Mouse (Mus musculus) heart, postnatal 0 days (tissue): ENCODE measurements at regions not wholly inside any gene's neighbourhood (a gene's known extent, or its start where the extent isn't known, plus 50 kb on each side); places are given as distances from the start of the nearest gene placed in this dataset.

ENCODE experiments used
- ATAC-seq: fragments of 200-750 bp; cut with Nextera tagmentation; 2 replicates; pipeline ENCODE4 v1.8.0; 2017; ENCODE audit warnings: low read depth, moderate number of reproducible peaks, moderate library complexity; ENCODE audit not compliant: insufficient read depth
- DNase-seq: peaks from one replicate; pipeline ENCODE4 v3.0.0-alpha.2; 2016; ENCODE audit warnings: low spot score
- H3K27ac ChIP-seq: fragments of 300-500 bp; sonication (generic); 2 replicates; pipeline ENCODE4 v1.5.1; 2014; ENCODE audit warnings: low read depth, mild to moderate bottlenecking
- H3K27me3 ChIP-seq: fragments of 300-500 bp; sonication (generic); 2 replicates; pipeline ENCODE4 v1.6.1; 2014; ENCODE audit warnings: low read length, mixed read lengths; ENCODE audit not compliant: control insufficient read depth, insufficient read depth
- H3K36me3 ChIP-seq: fragments of 300-500 bp; sonication (generic); replicated peaks from 2 replicates; pipeline ENCODE4 v1.6.1; 2014; ENCODE audit warnings: low read length, mixed read lengths; ENCODE audit not compliant: control insufficient read depth, insufficient read depth
- H3K4me1 ChIP-seq: fragments of 300-500 bp; sonication (generic); 2 replicates; pipeline ENCODE4 v1.6.1; 2014; ENCODE audit warnings: antibody characterized with exemption; ENCODE audit not compliant: control insufficient read depth, insufficient read depth
- H3K4me2 ChIP-seq: fragments of 300-500 bp; sonication (generic); 2 replicates; pipeline ENCODE4 v1.6.1; 2014; ENCODE audit warnings: low read depth, mild to moderate bottlenecking, low read length, moderate library complexity
- H3K4me3 ChIP-seq: fragments of 300-500 bp; sonication (generic); 2 replicates; pipeline ENCODE4 v1.5.1; 2014; ENCODE audit warnings: low read depth, low read length
- H3K9ac ChIP-seq: fragments of 300-500 bp; sonication (generic); replicated peaks from 2 replicates; pipeline ENCODE4 v1.6.1; 2014; ENCODE audit warnings: low read depth, low read length, mixed read lengths
- H3K9me3 ChIP-seq: fragments of 300-500 bp; sonication (generic); replicated peaks from 2 replicates; pipeline ENCODE4 v1.6.1; 2016; ENCODE audit warnings: low read length; ENCODE audit not compliant: control insufficient read depth
- CTCF ChIP-seq: IDR thresholded peaks from 2 replicates; pipeline ENCODE4 v1.5.1; 2016; ENCODE audit warnings: antibody characterized with exemption, control low read depth, low read depth
- EP300 ChIP-seq: IDR thresholded peaks from 2 replicates; pipeline ENCODE4 v1.6.1; 2016; ENCODE audit warnings: antibody characterized with exemption, low read depth
- WGBS: fragments of 180-500 bp; shearing (Covaris S2); extraction: QIAGEN DNeasy Blood & Tissue Kit; methylation state at CpG from one replicate; pipeline ENCODE4 v1.1.7; 2014; 5-methylcytosine and 5-hydroxymethylcytosine counted together

DNA sequence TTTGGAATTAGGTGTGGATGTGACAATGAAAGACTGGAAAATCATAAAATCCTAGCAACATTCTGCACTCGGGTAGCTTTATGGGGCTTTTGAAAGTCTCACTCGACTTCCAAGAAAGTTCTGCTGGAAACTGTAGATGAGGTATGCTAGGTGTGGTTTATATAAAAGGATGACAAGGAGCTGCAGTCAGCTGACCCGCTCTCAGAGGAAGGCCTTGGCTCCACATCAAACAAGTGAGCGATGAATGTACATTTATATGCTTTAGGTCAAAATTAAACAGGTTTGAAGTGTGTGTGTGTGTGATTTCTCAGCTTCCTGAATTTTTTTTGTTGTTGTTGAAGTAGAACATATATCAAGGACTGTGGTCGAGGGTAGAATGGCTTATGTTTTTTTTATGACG lies 174.9 kb downstream of the 1500009L16Rik start:
- WGBS = 76% methylated on average over 6 of the region's 6 CpGs
- Histone ChIP-seq H3K4me2 (no peak overlapping the region), H3K4me1 (peaks cover 24% of the 10 kb centered on the region), H3K36me3 (no peaks in the 10 kb centered on the region), H3K9ac (no peak overlapping the region), H3K27ac (no peak overlapping the region), H3K9me3 (no peaks in the 10 kb centered on the region), H3K4me3 (no peak overlapping the region), H3K27me3 (no peaks in the 10 kb centered on the region)
- DNase-seq (no peak), ATAC-seq (no peak)
- no peak for TF ChIP-seq CTCF
- no peak for TF ChIP-seq EP300

DNA sequence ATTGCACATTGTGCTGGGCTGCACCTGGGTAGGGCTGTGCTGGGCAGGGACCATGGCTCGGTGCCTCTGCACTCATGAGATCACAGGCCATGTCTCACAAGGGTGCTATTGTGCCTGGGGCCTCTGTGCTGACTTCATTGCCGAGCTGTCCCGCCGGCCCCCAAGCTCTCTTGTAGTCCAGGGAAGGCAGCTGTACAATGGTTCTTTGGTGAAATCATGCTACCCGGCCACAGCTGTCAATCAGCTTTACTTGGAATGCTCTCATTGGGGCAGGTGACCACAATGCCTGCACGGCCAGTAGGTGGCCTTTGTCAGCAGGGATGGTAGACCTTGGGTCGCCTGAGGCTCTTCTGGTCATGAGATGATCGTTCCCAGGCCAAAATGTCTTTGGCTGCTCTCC lies 184.1 kb downstream of the 1500009L16Rik start:
- H3K27me3 ChIP-seq = no peaks in the 10 kb centered on the region
- H3K9ac ChIP-seq = no peak overlapping the region
- H3K36me3 ChIP-seq = no peaks in the 10 kb centered on the region
- H3K4me2 ChIP-seq = no peak overlapping the region
- DNase-seq (no peak), ATAC-seq (no peak)
- WGBS = 69% methylated on average over 8 of the region's 8 CpGs
- no peak overlapping the region for H3K4me3 ChIP-seq
- no peak overlapping the region for H3K27ac ChIP-seq
- H3K4me1 ChIP-seq = no peaks in the 10 kb centered on the region
- TF ChIP-seq EP300 = no peak
- TF ChIP-seq CTCF = 0 out of 2 replicates have a peak, but pooled peaks have one; percentile 1
- no peaks in the 10 kb centered on the region for H3K9me3 ChIP-seq

DNA sequence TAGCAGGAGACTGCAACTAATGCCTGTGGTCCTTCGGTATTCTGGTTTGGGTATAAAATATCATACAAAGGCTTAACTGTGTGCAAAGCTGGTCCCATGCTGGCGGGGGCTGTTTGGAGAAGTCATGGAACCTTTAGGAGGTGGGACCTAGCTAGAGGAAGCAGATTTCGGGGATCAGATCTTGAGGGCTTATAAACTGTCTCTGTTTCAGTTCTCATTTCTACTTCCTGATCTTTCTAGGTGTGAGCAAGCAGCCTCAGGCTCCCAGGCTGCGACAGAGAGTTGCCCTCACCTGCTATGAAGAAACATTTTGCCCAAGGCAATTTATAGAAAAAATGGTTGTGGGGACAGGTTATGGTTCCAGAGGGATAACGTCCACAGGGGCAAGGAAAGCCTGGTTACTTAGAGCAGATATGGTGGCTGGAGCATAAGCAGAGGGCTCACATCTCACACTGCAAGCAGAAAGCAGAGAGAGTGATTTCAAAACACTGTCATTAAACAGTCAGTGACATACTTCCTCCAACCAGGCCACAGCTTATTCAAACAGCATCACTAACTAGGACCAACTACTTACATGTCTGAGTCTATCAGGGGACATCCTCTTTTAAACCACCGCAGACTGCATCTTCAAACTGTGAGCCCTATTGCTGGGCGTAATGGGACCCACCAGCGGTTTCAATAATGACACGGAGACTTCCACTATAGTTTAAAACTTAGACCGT lies 188.1 kb downstream of the 1500009L16Rik start:
- DNase-seq (no peak), ATAC-seq (no peak)
- 90% methylated on average over 10 of the region's 10 CpGs for WGBS
- no peaks in the 10 kb centered on the region for H3K27me3 ChIP-seq
- H3K4me1 ChIP-seq = no peaks in the 10 kb centered on the region
- no peak overlapping the region for H3K4me2 ChIP-seq
- no peaks in the 10 kb centered on the region for H3K36me3 ChIP-seq
- H3K27ac ChIP-seq = no peak overlapping the region
- H3K4me3 ChIP-seq = no peak overlapping the region
- TF ChIP-seq EP300 (no peak), CTCF (no peak)
- H3K9ac ChIP-seq = no peak overlapping the region
- no peaks in the 10 kb centered on the region for H3K9me3 ChIP-seq

DNA sequence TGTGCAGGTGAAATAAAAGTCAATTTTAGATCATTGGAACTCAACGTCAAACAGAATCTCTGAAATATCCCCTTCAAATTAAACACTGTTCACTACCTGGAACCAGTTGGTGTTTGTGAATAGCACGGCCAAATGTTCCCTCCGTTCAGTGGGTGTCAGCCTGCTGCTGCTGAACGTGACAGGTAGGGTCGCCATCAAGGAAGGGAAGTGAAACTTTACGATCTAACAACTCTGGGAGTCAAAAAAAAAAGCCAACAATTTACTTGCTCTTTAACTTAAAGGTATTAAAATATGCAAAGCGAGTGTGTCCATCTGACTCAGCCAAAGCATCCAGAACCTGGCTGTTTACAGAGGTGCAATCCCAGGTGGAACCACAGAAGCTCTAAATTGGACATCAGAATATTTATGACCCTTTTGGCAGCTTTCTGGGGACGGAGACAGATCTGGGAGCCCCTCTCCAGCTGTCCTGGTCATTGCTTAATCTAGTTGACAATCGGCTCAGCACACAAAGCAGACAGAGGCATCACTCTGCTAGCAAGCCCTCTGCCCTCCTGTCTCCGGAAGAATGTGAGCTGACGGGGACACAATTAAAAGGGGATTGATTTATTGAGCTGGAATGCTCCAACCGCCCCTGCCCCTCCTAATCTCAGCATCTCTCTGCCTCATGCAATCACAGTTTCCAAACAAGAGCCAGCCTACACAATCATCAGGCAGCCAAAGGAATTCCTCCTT lies 191.9 kb downstream of the 1500009L16Rik start:
- ATAC-seq (no peak), DNase-seq (no peak)
- TF ChIP-seq EP300 (no peak), CTCF (no peak)
- 65% methylated on average over 12 of the region's 12 CpGs for WGBS
- H3K4me3 ChIP-seq = no peak overlapping the region
- no peak overlapping the region for H3K9ac ChIP-seq
- H3K36me3 ChIP-seq = no peaks in the 10 kb centered on the region
- H3K27ac ChIP-seq = no peak overlapping the region
- H3K4me1 ChIP-seq = no peaks in the 10 kb centered on the region
- no peak overlapping the region for H3K4me2 ChIP-seq
- H3K27me3 ChIP-seq = no peaks in the 10 kb centered on the region
- no peaks in the 10 kb centered on the region; the same call in 1 of the 2 replicates for H3K9me3 ChIP-seq

DNA sequence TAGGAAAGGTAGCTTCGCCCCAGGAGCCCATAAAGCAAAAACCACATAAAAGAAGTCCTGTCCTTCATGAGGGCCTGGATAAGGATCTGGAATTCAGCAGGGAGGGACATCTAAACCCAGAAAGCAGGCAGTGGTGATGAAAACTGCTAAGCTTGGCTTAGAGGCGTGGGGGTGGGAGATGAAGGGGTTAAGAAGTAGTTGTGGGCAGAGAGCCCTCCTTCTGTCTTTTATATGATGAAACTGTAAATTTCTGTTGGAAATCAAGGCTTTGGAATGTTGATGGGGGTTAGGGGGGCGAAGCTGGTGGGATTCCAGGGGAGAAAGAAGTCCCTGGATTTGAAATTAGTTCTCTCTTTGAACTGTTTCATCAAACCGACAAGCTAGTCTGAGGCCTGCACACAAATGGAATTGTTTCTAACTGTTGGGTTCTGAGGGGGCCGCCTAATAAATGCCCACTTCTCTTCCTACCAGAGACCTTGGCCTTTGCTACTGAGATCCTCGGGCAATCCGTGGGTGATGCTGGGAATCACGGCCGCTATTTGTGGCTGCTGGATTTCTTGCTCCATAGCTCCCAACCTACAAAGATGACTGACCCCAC lies 192.6 kb downstream of the 1500009L16Rik start:
- DNase-seq (no peak), ATAC-seq (no peak)
- Histone ChIP-seq H3K4me2 (no peak overlapping the region), H3K9me3 (no peaks in the 10 kb centered on the region; the same call in 1 of the 2 replicates), H3K36me3 (no peaks in the 10 kb centered on the region), H3K27me3 (no peaks in the 10 kb centered on the region), H3K9ac (no peak overlapping the region), H3K27ac (no peak overlapping the region), H3K4me3 (no peak overlapping the region), H3K4me1 (no peaks in the 10 kb centered on the region)
- no peak for TF ChIP-seq CTCF
- TF ChIP-seq EP300 = no peak
- 72% methylated on average over 9 of the region's 9 CpGs for WGBS
